Mouse (Mus musculus) bone marrow macrophage, adult 2 months (primary cell): ENCODE data around the gene Mnat1. TPM values are rescaled to one million over a fixed set of nuclear protein-coding genes. Genes with fewer than 3 reads are reported as not detected.

ENCODE experiments used
- H3K27ac ChIP-seq: 2 replicates; pipeline ENCODE4 v1.5.1; 2012; ENCODE audit warnings: low read depth, low read length; ENCODE audit not compliant: insufficient read depth
- H3K4me1 ChIP-seq: 2 replicates; pipeline ENCODE4 v1.6.1; 2012; ENCODE audit warnings: low read length; ENCODE audit not compliant: control insufficient read depth, insufficient read depth
- H3K4me3 ChIP-seq: 2 replicates; pipeline ENCODE4 v1.5.1; 2012; ENCODE audit warnings: mild to moderate bottlenecking, low read length, moderate library complexity; ENCODE audit not compliant: insufficient read depth
- CTCF ChIP-seq: IDR thresholded peaks from 2 replicates; pipeline ENCODE4 v1.5.1; 2012; ENCODE audit warnings: low read depth, mild to moderate bottlenecking, low read length, moderate library complexity
- POLR2A ChIP-seq: IDR thresholded peaks from 2 replicates; pipeline ENCODE4 v1.6.1; 2012; ENCODE audit warnings: mild to moderate bottlenecking, low read depth, low read length, borderline replicate concordance
- polyA plus RNA-seq: library from polyadenylated mRNA; stranded (reverse); fragments of >200 nt; gene quantifications from 2 replicates; pipeline ENCODE4 v1.2.4, GENCODE M21; 2012; ENCODE audit not compliant: missing spikeins, insufficient read depth, insufficient read length

The Mnat1 gene
- polyA plus RNA-seq, 1 experiment, result 20.7 TPM

GRCm38 (mm10) chr12:73268497-73268896 lies 145.0 kb downstream of the Mnat1 start:
- Histone ChIP-seq H3K4me3 (no peak overlapping the region), H3K27ac (no peak overlapping the region), H3K4me1 (peaks cover 2% of the 10 kb centered on the region; the same call in 1 of the 2 replicates)
- TF ChIP-seq CTCF, result no peak
- no peak for TF ChIP-seq POLR2A

- TF ChIP-seq POLR2A (no peak), CTCF (no peak)
- no peak overlapping the region for H3K4me3 ChIP-seq
- H3K27ac ChIP-seq, result no peak overlapping the region
- peaks cover 2% of the 10 kb centered on the region; the same call in 1 of the 2 replicates for H3K4me1 ChIP-seq
These were observed 146.0 kb downstream of the Mnat1 start for GRCm38 (mm10) chr12:73269531-73269930.

- no peak overlapping the region for H3K27ac ChIP-seq
- peaks cover 2% of the 10 kb centered on the region; the same call in 1 of the 2 replicates for H3K4me1 ChIP-seq
- TF ChIP-seq POLR2A (no peak), CTCF (no peak)
- H3K4me3 ChIP-seq, result no peak overlapping the region
These were observed 146.4 kb downstream of the Mnat1 start for GRCm38 (mm10) chr12:73269933-73270332.

GRCm38 (mm10) chr12:73274921-73275320 lies 151.4 kb downstream of the Mnat1 start:
- H3K4me1 ChIP-seq, result peaks cover 2% of the 10 kb centered on the region; the same call in 1 of the 2 replicates
- no peak overlapping the region for H3K4me3 ChIP-seq
- no peak for TF ChIP-seq POLR2A
- TF ChIP-seq CTCF, result no peak
- H3K27ac ChIP-seq, result no peak overlapping the region

GRCm38 (mm10) chr12:73286287-73287092 lies 163.0 kb downstream of the Mnat1 start, which contains the start of the genes Trmt5 and Slc38a6:
Gene Trmt5 (minus strand): TSS chr12:73286710.
Gene Slc38a6 (plus strand): TSS chr12:73286779.
- H3K27ac ChIP-seq, result peak within 1 kb of the TSS; percentile 86
- H3K4me3 ChIP-seq, result peak within 1 kb of the TSS; percentile 86
- TF ChIP-seq POLR2A (peak; percentile 56; the same call in 1 of the 2 replicates), CTCF (no peak)
- H3K4me1 ChIP-seq, result peaks cover 10% of the 10 kb centered on the region

GRCm38 (mm10) chr12:73287609-73288008 lies 164.1 kb downstream of the Mnat1 start:
- H3K27ac ChIP-seq, result peak overlapping the region; percentile 86
- H3K4me3 ChIP-seq, result peak overlapping the region; percentile 86
- TF ChIP-seq CTCF, result no peak

GRCm38 (mm10) chr12:73288626-73289025 lies 165.1 kb downstream of the Mnat1 start:
- Histone ChIP-seq H3K4me1 (peaks cover 12% of the 10 kb centered on the region), H3K4me3 (no peak overlapping the region; the same call in 1 of the 2 replicates), H3K27ac (no peak overlapping the region)
- TF ChIP-seq POLR2A (no peak), CTCF (no peak)

More at GRCm38 (mm10) chr12:73287609-73288008, 164.1 kb downstream of the Mnat1 start:
- H3K4me1 ChIP-seq, result peaks cover 10% of the 10 kb centered on the region

- Histone ChIP-seq H3K27ac (no peak overlapping the region), H3K4me1 (peaks cover 16% of the 10 kb centered on the region), H3K4me3 (no peak overlapping the region)
- TF ChIP-seq CTCF (no peak), POLR2A (no peak)
These were observed 171.4 kb downstream of the Mnat1 start for GRCm38 (mm10) chr12:73294884-73295283.

GRCm38 (mm10) chr12:73295505-73296140 lies 172.1 kb downstream of the Mnat1 start:
- Histone ChIP-seq H3K4me1 (peaks cover 16% of the 10 kb centered on the region), H3K27ac (no peak overlapping the region), H3K4me3 (no peak overlapping the region)
- TF ChIP-seq CTCF, result no peak
- no peak for TF ChIP-seq POLR2A

- Histone ChIP-seq H3K4me3 (no peak overlapping the region), H3K27ac (no peak overlapping the region), H3K4me1 (peaks cover 15% of the 10 kb centered on the region)
- TF ChIP-seq POLR2A (no peak), CTCF (no peak)
These were observed 175.1 kb downstream of the Mnat1 start for GRCm38 (mm10) chr12:73298621-73299020.
